ENCODE assay signal across 9 mouse cellular contexts in the genomic region with DNA sequence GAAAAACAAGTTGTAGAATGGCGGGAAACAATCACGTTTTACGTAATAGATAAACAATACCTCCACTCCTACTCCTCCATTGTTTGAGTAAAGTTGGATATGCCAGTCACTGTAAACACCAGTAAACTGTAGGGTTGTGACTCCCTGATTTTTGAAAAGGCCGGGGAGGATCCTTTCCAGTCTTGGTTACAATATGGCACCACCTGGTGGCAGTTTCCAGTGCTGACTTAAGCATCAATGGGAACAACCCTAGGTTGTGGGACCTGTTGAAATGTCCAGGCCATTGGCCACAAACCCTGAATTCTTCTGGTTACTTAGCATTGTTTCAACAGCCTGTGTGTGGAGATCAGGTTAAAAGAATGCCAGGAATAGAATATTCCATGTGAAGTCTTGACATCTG. TPM values are rescaled to one million over a fixed set of nuclear protein-coding genes. Genes with fewer than 3 reads are reported as not detected.
DNase-seq lines count a peak whose midpoint lies in the region; ATAC-seq and TF ChIP-seq lines count a peak whose summit lies in the region.
"Had no signal": no experiment of that assay in that cellular context is flagged by ENCODE, and none has a peak within 500 bp of the region (broad histone marks: within the 10 kb centered on the region; RNA-seq: fewer than 3 reads in every experiment).

No protein-coding gene starts in this region.

- in situ Hi-C loops in Patski (cut with MboI; ENCODE audit: low pct_unique_long_range_greater_than_20kb), result loop anchor here (5.0 to 10.0 kb wide), 2 partner anchors 343 to 521 kb away; no protein-coding TSS in a partner anchor

- no peak overlapping the region for H3K4me2 ChIP-seq in kidney, embryonic 16.5 days (replicated peaks; ENCODE audit: low read depth, low read length)
- H3K4me2 ChIP-seq in hindbrain, embryonic 15.5 days, result no peak overlapping the region
- H3K4me2 ChIP-seq: midbrain, embryonic 12.5 days had no signal

- no peaks in the 10 kb centered on the region for H3K27me3 ChIP-seq in kidney, adult 2 months (replicated peaks; ENCODE audit: control insufficient read depth, insufficient read depth, low read length)
- H3K27me3 ChIP-seq in kidney, embryonic 16.5 days (ENCODE audit: insufficient read depth, low read length), result no peaks in the 10 kb centered on the region
- H3K27me3 ChIP-seq in Patski, result no peaks in the 10 kb centered on the region
- no peaks in the 10 kb centered on the region for H3K27me3 ChIP-seq in hindbrain, embryonic 15.5 days
- H3K27me3 ChIP-seq: midbrain, embryonic 12.5 days had no signal

- no peak overlapping the region for H3K9ac ChIP-seq in kidney, embryonic 16.5 days (replicated peaks; ENCODE audit: low read length)
- H3K9ac ChIP-seq in hindbrain, embryonic 15.5 days, result no peak overlapping the region
- H3K9ac ChIP-seq: midbrain, embryonic 12.5 days had no signal

- no peaks in the 10 kb centered on the region for H3K4me1 ChIP-seq in kidney, adult 2 months (ENCODE audit: control insufficient read depth, insufficient read depth, low read length)
- no peaks in the 10 kb centered on the region for H3K4me1 ChIP-seq in kidney, embryonic 16.5 days (ENCODE audit: insufficient read depth, low read length)
- no peaks in the 10 kb centered on the region for H3K4me1 ChIP-seq in hindbrain, embryonic 15.5 days (replicated peaks)
- H3K4me1 ChIP-seq: midbrain, embryonic 12.5 days had no signal

- DNase-seq in kidney, adult 2 months, result peak; percentile 54
- DNase-seq in Patski (ENCODE audit: low read depth, low spot score) (no peak), MN1 (ENCODE audit: low spot score) (no peak)
- peak; percentile 8 to 53 for DNase-seq in cerebellum, postnatal 25 days
- peak; percentile 63 for DNase-seq in left cerebral cortex, postnatal 4 days
- peak; percentile 59 for DNase-seq in retina, postnatal 1 day

- CTCF ChIA-PET in Patski (lab: Charles Lee), result interaction anchor here (1.1 to 1.2 kb wide), 2 partner anchors 9 to 37 kb away, joined by 3 to 8 read pairs; no protein-coding TSS in a partner anchor

- H3K36me3 ChIP-seq in kidney, adult 2 months (ENCODE audit: control insufficient read depth, insufficient read depth, low read length), result no peaks in the 10 kb centered on the region
- H3K36me3 ChIP-seq in kidney, embryonic 16.5 days (ENCODE audit: insufficient read depth, low read length), result no peaks in the 10 kb centered on the region
- no peaks in the 10 kb centered on the region for H3K36me3 ChIP-seq in hindbrain, embryonic 15.5 days
- H3K36me3 ChIP-seq: midbrain, embryonic 12.5 days had no signal

- 43% methylated on average over 4 of the region's 4 CpGs for WGBS in kidney, adult 2 months
- 50% methylated on average over 4 of the region's 4 CpGs for WGBS in kidney, embryonic 16.5 days
- 56% methylated on average over 4 of the region's 4 CpGs for WGBS in hindbrain, embryonic 15.5 days

- peak; percentile 57 for TF ChIP-seq CTCF in kidney, adult 2 months (conservative IDR thresholded peaks at IDR 0.05; ENCODE audit: insufficient read depth, insufficient read length, low read depth, low read length)
- TF ChIP-seq CTCF in Patski (IDR thresholded peaks at IDR 0.05), result peak; percentile 87

- no peak overlapping the region for H3K4me3 ChIP-seq in kidney, adult 2 months (ENCODE audit: insufficient read depth, low read depth, low read length)
- no peak overlapping the region for H3K4me3 ChIP-seq in kidney, embryonic 16.5 days (ENCODE audit: low read length)
- no peak overlapping the region for H3K4me3 ChIP-seq in hindbrain, embryonic 15.5 days
- H3K4me3 ChIP-seq: midbrain, embryonic 12.5 days had no signal

- ATAC-seq in kidney, embryonic 16.5 days (ENCODE audit: low FRiP score, low TSS enrichment), result no peak
- no peak for ATAC-seq in Patski
- peak; percentile 23; the same call in 1 of the 2 replicates for ATAC-seq in hindbrain, embryonic 15.5 days (ENCODE audit: low FRiP score, low read depth)

- intact Hi-C loops in left cerebral cortex, postnatal 4 days (cut with DNase I), result loop anchor here (5.0 kb wide), 2 partner anchors 208 to 353 kb away; no protein-coding TSS in a partner anchor

- no peak for TF ChIP-seq POLR2A in kidney, adult 2 months (IDR thresholded peaks at IDR 0.05; ENCODE audit: low read depth, low read length)

- POLR2A ChIA-PET in Patski (lab: Charles Lee), result no interaction called here

- no peaks in the 10 kb centered on the region for H3K9me3 ChIP-seq in kidney, embryonic 16.5 days (ENCODE audit: low read length)
- H3K9me3 ChIP-seq in hindbrain, embryonic 15.5 days, result no peaks in the 10 kb centered on the region
- H3K9me3 ChIP-seq: midbrain, embryonic 12.5 days had no signal

- H3K27ac ChIP-seq in kidney, adult 2 months (ENCODE audit: insufficient read depth, low read depth, low read length), result no peak overlapping the region
- no peak overlapping the region for H3K27ac ChIP-seq in kidney, embryonic 16.5 days (ENCODE audit: low read length)
- H3K27ac ChIP-seq in hindbrain, embryonic 15.5 days (replicated peaks), result no peak overlapping the region
- H3K27ac ChIP-seq: midbrain, embryonic 12.5 days had no signal

RNA-seq across cellular contexts. Expression of a gene that starts 43.5 kb away (rescaled TPM):
- polyA plus RNA-seq in kidney, adult 2 months (2012; rRNA removed), result 2.5 and 3.2 TPM in 2 replicates
- polyA plus RNA-seq in kidney, embryonic 16.5 days (2015; fragmentation: Nextera tagmentation; extraction: Ambion mirVana), result 7.8 and 8.0 TPM in 2 replicates
- 21.2 TPM for polyA plus RNA-seq in Patski (2021)
- polyA plus RNA-seq in hindbrain, embryonic 15.5 days (2015; fragmentation: Nextera tagmentation; extraction: Ambion mirVana), result 3.9 and 4.6 TPM in 2 replicates
- 10 to 100 TPM; 14.7 to 16.5 TPM for total RNA-seq in left cerebral cortex, postnatal 4 days (2021)

Comparison
In these comparisons a context has a peak if more than half of its experiments do, and no peak if none do; other contexts are left out.
1. DNase-seq: peak in kidney, adult 2 months (single experiment), cerebellum, postnatal 25 days (2 of 2), left cerebral cortex, postnatal 4 days (single experiment) and retina, postnatal 1 day (single experiment); none in Patski (single experiment) and MN1 (single experiment).